Mouse (Mus musculus): ENCODE measurements around the gene Rasgef1a. TPM values are rescaled to one million over a fixed set of nuclear protein-coding genes. Genes with fewer than 3 reads are reported as not detected.
A peak's percentile ranks its signal among the peaks of the same experiment; 100 is the strongest.

The Rasgef1a gene
- polyA plus RNA-seq, 1 experiment = 0.02 TPM

GRCm38 (mm10) chr6:118063266-118063665, 52.0 kb downstream of the Rasgef1a start:
- TF ChIP-seq CTCF (IDR thresholded peaks at IDR 0.05; ENCODE audit: control insufficient read depth, insufficient read depth, insufficient replicate concordance, low read depth, low read length) = no peak
- TF ChIP-seq POLR2A (IDR thresholded peaks at IDR 0.05; ENCODE audit: control insufficient read depth, low read depth, low read length) = no peak

GRCm38 (mm10) chr6:118064968-118065530, 53.8 kb downstream of the Rasgef1a start:
- Histone ChIP-seq H3K27ac (ENCODE audit: control insufficient read depth, insufficient read depth, low read depth, low read length) (no peak overlapping the region), H3K27me3 (ENCODE audit: control insufficient read depth, insufficient read depth, low read length) (no peaks in the 10 kb centered on the region), H3K4me3 (ENCODE audit: control insufficient read depth, low read depth, low read length) (no peak overlapping the region), H3K36me3 (ENCODE audit: control insufficient read depth, insufficient read depth, low read length) (no peaks in the 10 kb centered on the region), H3K4me1 (ENCODE audit: control insufficient read depth, insufficient read depth, low read length) (peaks cover 4% of the 10 kb centered on the region)
- peak; percentile 13; the same call in 1 of the 2 replicates for TF ChIP-seq CTCF (IDR thresholded peaks at IDR 0.05; ENCODE audit: control insufficient read depth, insufficient read depth, insufficient replicate concordance, low read depth, low read length)
- TF ChIP-seq POLR2A (IDR thresholded peaks at IDR 0.05; ENCODE audit: control insufficient read depth, low read depth, low read length) = no peak

More at GRCm38 (mm10) chr6:118063266-118063665, 52.0 kb downstream of the Rasgef1a start:
- Histone ChIP-seq H3K27me3 (ENCODE audit: control insufficient read depth, insufficient read depth, low read length) (no peaks in the 10 kb centered on the region), H3K4me1 (ENCODE audit: control insufficient read depth, insufficient read depth, low read length) (peaks cover 4% of the 10 kb centered on the region), H3K4me3 (ENCODE audit: control insufficient read depth, low read depth, low read length) (no peak overlapping the region), H3K27ac (ENCODE audit: control insufficient read depth, insufficient read depth, low read depth, low read length) (no peak overlapping the region), H3K36me3 (ENCODE audit: control insufficient read depth, insufficient read depth, low read length) (no peaks in the 10 kb centered on the region)

DNA sequence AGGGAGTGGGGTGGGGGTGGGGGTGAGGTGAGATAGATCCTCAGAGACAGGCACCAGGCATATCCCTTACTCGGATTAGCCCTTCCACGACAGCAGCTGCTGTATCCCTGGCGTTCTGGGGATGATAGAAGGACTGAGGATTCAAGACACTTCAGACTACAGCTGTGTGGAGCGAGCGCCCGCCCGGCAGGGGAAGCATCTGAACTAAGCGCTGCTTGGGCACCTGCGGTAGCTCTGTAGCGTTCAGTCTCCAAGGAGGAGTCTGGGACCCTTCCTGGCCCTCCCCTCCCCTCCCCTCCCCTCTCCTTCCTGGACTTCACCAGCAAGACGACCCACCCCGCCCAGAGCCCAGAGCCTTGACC, 54.6 kb downstream of the Rasgef1a start:
- H3K27ac ChIP-seq (ENCODE audit: control insufficient read depth, insufficient read depth, low read depth, low read length) = no peak overlapping the region
- H3K27me3 ChIP-seq (ENCODE audit: control insufficient read depth, insufficient read depth, low read length) = no peaks in the 10 kb centered on the region
- peak overlapping the region; percentile 0; the same call in 1 of the 2 replicates for H3K4me3 ChIP-seq (ENCODE audit: control insufficient read depth, low read depth, low read length)
- H3K4me1 ChIP-seq (ENCODE audit: control insufficient read depth, insufficient read depth, low read length) = peaks cover 4% of the 10 kb centered on the region
- H3K36me3 ChIP-seq (ENCODE audit: control insufficient read depth, insufficient read depth, low read length) = no peaks in the 10 kb centered on the region
- no peak for TF ChIP-seq POLR2A (IDR thresholded peaks at IDR 0.05; ENCODE audit: control insufficient read depth, low read depth, low read length)
- no peak for TF ChIP-seq CTCF (IDR thresholded peaks at IDR 0.05; ENCODE audit: control insufficient read depth, insufficient read depth, insufficient replicate concordance, low read depth, low read length)

DNA sequence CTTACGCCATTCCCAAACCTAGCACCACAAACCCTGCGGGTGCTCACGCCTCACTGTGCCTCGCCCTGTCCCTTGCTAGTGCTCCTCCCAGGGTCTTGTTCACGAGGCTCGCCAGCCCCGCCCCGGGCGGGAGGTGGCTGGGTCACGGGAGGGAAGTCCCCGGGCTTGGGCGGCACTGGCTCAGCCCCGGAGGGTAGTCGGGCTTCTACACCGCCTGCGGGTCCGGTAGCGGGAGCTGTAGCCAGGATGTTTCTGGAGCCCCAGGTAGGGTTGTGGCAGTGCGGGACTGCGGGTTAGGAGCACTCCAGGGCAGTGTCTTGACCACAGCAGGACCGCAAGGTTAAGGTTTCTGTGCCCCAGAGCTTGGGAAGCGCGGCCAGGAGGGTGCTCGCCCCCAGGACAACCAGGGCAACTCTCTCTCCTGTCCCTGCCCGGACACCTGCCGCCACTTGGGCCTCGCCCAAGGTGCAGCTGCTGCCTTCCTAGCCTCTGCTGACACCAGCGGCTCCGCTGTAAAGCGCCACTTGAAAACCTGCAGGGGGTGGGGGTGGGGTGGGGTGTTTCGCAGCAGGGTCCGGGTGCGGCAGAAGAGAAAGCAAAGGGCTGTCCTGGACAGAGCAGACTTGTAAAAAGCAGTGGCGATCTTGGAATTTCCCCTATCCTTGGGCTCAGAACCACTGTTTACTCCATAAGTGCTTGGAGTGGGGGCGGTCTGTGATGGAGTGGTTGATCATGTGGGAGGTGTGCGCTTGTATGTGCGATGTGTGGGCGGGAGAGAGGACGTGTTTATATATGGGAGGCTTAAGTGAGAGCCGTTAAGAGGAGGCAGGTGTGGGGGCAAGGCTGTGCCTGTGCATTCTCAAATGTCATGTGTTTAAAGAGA, 55.2 kb downstream of the Rasgef1a start:
- peak overlapping the region; percentile 25 for H3K4me3 ChIP-seq (ENCODE audit: control insufficient read depth, low read depth, low read length)
- H3K36me3 ChIP-seq (ENCODE audit: control insufficient read depth, insufficient read depth, low read length) = no peaks in the 10 kb centered on the region
- H3K27ac ChIP-seq (ENCODE audit: control insufficient read depth, insufficient read depth, low read depth, low read length) = no peak overlapping the region
- TF ChIP-seq CTCF (IDR thresholded peaks at IDR 0.05; ENCODE audit: control insufficient read depth, insufficient read depth, insufficient replicate concordance, low read depth, low read length) (no peak), POLR2A (IDR thresholded peaks at IDR 0.05; ENCODE audit: control insufficient read depth, low read depth, low read length) (no peak)
- peaks cover 4% of the 10 kb centered on the region for H3K4me1 ChIP-seq (ENCODE audit: control insufficient read depth, insufficient read depth, low read length)
- no peaks in the 10 kb centered on the region for H3K27me3 ChIP-seq (ENCODE audit: control insufficient read depth, insufficient read depth, low read length)

- no peak overlapping the region for H3K27ac ChIP-seq (ENCODE audit: control insufficient read depth, insufficient read depth, low read depth, low read length)
- peaks cover 4% of the 10 kb centered on the region for H3K4me1 ChIP-seq (ENCODE audit: control insufficient read depth, insufficient read depth, low read length)
- H3K4me3 ChIP-seq (ENCODE audit: control insufficient read depth, low read depth, low read length) = no peak overlapping the region
- no peaks in the 10 kb centered on the region for H3K36me3 ChIP-seq (ENCODE audit: control insufficient read depth, insufficient read depth, low read length)
- TF ChIP-seq CTCF (IDR thresholded peaks at IDR 0.05; ENCODE audit: control insufficient read depth, insufficient read depth, insufficient replicate concordance, low read depth, low read length) (no peak), POLR2A (IDR thresholded peaks at IDR 0.05; ENCODE audit: control insufficient read depth, low read depth, low read length) (no peak)
- H3K27me3 ChIP-seq (ENCODE audit: control insufficient read depth, insufficient read depth, low read length) = no peaks in the 10 kb centered on the region
These were observed 56.5 kb downstream of the Rasgef1a start for GRCm38 (mm10) chr6:118067720-118068119.

- Histone ChIP-seq H3K4me3 (ENCODE audit: control insufficient read depth, low read depth, low read length) (no peak overlapping the region), H3K27me3 (ENCODE audit: control insufficient read depth, insufficient read depth, low read length) (no peaks in the 10 kb centered on the region), H3K27ac (ENCODE audit: control insufficient read depth, insufficient read depth, low read depth, low read length) (no peak overlapping the region), H3K4me1 (ENCODE audit: control insufficient read depth, insufficient read depth, low read length) (peaks cover 4% of the 10 kb centered on the region), H3K36me3 (ENCODE audit: control insufficient read depth, insufficient read depth, low read length) (no peaks in the 10 kb centered on the region)
- TF ChIP-seq POLR2A (IDR thresholded peaks at IDR 0.05; ENCODE audit: control insufficient read depth, low read depth, low read length) (no peak), CTCF (IDR thresholded peaks at IDR 0.05; ENCODE audit: control insufficient read depth, insufficient read depth, insufficient replicate concordance, low read depth, low read length) (no peak)
These were observed 59.2 kb downstream of the Rasgef1a start for GRCm38 (mm10) chr6:118070321-118071012.

DNA sequence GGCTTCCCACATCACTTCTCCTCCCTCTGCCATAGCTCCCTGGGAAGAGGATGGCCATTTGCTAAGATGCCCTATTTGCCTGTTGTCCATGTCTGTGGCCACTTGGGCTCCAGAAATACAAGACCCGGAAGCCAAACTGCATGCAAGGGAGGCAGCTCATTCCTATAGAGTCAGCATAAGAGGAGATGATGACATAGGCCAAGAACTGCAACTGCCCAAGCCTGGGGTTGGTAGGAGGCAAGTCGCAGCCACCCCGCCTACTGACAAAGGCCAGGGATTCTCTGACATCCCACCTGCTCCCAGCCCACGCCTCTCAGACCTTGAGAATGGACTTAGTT, 59.7 kb downstream of the Rasgef1a start:
- no peaks in the 10 kb centered on the region for H3K36me3 ChIP-seq (ENCODE audit: control insufficient read depth, insufficient read depth, low read length)
- H3K27me3 ChIP-seq (ENCODE audit: control insufficient read depth, insufficient read depth, low read length) = no peaks in the 10 kb centered on the region
- H3K4me3 ChIP-seq (ENCODE audit: control insufficient read depth, low read depth, low read length) = no peak overlapping the region
- no peak for TF ChIP-seq POLR2A (IDR thresholded peaks at IDR 0.05; ENCODE audit: control insufficient read depth, low read depth, low read length)
- no peak for TF ChIP-seq CTCF (IDR thresholded peaks at IDR 0.05; ENCODE audit: control insufficient read depth, insufficient read depth, insufficient replicate concordance, low read depth, low read length)
- H3K27ac ChIP-seq (ENCODE audit: control insufficient read depth, insufficient read depth, low read depth, low read length) = no peak overlapping the region
- H3K4me1 ChIP-seq (ENCODE audit: control insufficient read depth, insufficient read depth, low read length) = peaks cover 4% of the 10 kb centered on the region

Measured in testis, adult 2 months (tissue).